Mouse (Mus musculus) left cerebral cortex, adult 11 months (tissue): ENCODE data around the gene H2-M10.1.
"Not testable (repeated sequence)": the region's sequence is repeated elsewhere in the genome, so short reads cannot be mapped to it uniquely, and the experiment has no call there.

Source experiments
- DNase-seq: peaks from one replicate; pipeline ENCODE4 v3.0.0; 2022; ENCODE audit warnings: low spot score

The H2-M10.1 gene

GRCm38 (mm10) chr17:36326055-36326454 is at the start of gene H2-M10.1:
H2-M10.1 (minus strand) TSS chr17:36326155.
- DNase-seq: no peak

GRCm38 (mm10) chr17:36368317-36368716 is 42.4 kb upstream of the H2-M10.1 start, which contains the start of gene H2-M10.3:
H2-M10.3 (minus strand) TSS chr17:36368417.
- DNase-seq: not testable (repeated sequence)

- not testable (repeated sequence) for DNase-seq
These were observed 36.4 kb upstream of the H2-M10.1 start for GRCm38 (mm10) chr17:36362404-36362803.

GRCm38 (mm10) chr17:36357512-36357911 is 31.6 kb upstream of the H2-M10.1 start:
- peak; percentile 34 for DNase-seq

GRCm38 (mm10) chr17:36355763-36356162 is 29.8 kb upstream of the H2-M10.1 start:
- DNase-seq: no peak

GRCm38 (mm10) chr17:36355343-36355742 is 29.4 kb upstream of the H2-M10.1 start:
- DNase-seq: peak; percentile 70

- DNase-seq: no peak
These were observed 10.2 kb downstream of the H2-M10.1 start for GRCm38 (mm10) chr17:36315689-36316253.

GRCm38 (mm10) chr17:36315041-36315688 is 10.8 kb downstream of the H2-M10.1 start:
- DNase-seq: peak; percentile 72

- DNase-seq: no peak
These were observed 11.4 kb downstream of the H2-M10.1 start for GRCm38 (mm10) chr17:36314511-36314910.

- DNase-seq: no peak
These were observed 16.7 kb downstream of the H2-M10.1 start for GRCm38 (mm10) chr17:36309293-36309692.

- peak; percentile 77 for DNase-seq
These were observed 17.1 kb downstream of the H2-M10.1 start for GRCm38 (mm10) chr17:36308855-36309254.

GRCm38 (mm10) chr17:36286390-36286789 is 39.6 kb downstream of the H2-M10.1 start, which contains the start of gene H2-M10.2:
H2-M10.2 (minus strand) TSS chr17:36286490.
- DNase-seq: no peak

- DNase-seq: no peak
These were observed 44.3 kb downstream of the H2-M10.1 start for GRCm38 (mm10) chr17:36281521-36282245.

- DNase-seq: no peak
These were observed 51.2 kb downstream of the H2-M10.1 start for GRCm38 (mm10) chr17:36274776-36275175.

GRCm38 (mm10) chr17:36273796-36274195 is 52.2 kb downstream of the H2-M10.1 start:
- DNase-seq: no peak
